Mouse (Mus musculus) neural tube, embryonic 11.5 days (tissue): ENCODE measurements around the gene Cntfr. TPM values are rescaled to one million over a fixed set of nuclear protein-coding genes. Genes with fewer than 3 reads are reported as not detected.

Source experiments
- ATAC-seq: fragments of 200-750 bp; cut with Nextera tagmentation; 2 replicates; pipeline ENCODE4 v1.8.0; 2017; ENCODE audit warnings: moderate number of reproducible peaks, mild to moderate bottlenecking, moderate TSS enrichment, moderate library complexity; ENCODE audit not compliant: insufficient read depth, low FRiP score, low TSS enrichment
- DNase-seq: peaks from one replicate; pipeline ENCODE4 v3.0.0-alpha.2; 2015; ENCODE audit warnings: low spot score
- H3K27ac ChIP-seq: fragments of 300-500 bp; sonication (generic); 2 replicates; pipeline ENCODE4 v1.5.1; 2014; ENCODE audit warnings: low read depth, mild to moderate bottlenecking, low read length
- H3K27me3 ChIP-seq: fragments of 300-500 bp; sonication (generic); 2 replicates; pipeline ENCODE4 v1.6.1; 2014; ENCODE audit warnings: mild to moderate bottlenecking, low read length, mixed read lengths; ENCODE audit not compliant: control insufficient read depth, insufficient read depth
- H3K36me3 ChIP-seq: fragments of 300-500 bp; sonication (generic); 2 replicates; pipeline ENCODE4 v1.6.1; 2014; ENCODE audit warnings: mild to moderate bottlenecking, low read length, moderate library complexity, mixed read lengths; ENCODE audit not compliant: control insufficient read depth, insufficient read depth
- H3K4me1 ChIP-seq: fragments of 300-500 bp; sonication (generic); 2 replicates; pipeline ENCODE4 v1.6.1; 2014; ENCODE audit warnings: low read length, mixed read lengths; ENCODE audit not compliant: control insufficient read depth, insufficient read depth
- H3K4me2 ChIP-seq: fragments of 300-500 bp; sonication (generic); 2 replicates; pipeline ENCODE4 v1.6.1; 2014; ENCODE audit warnings: low read depth, mild to moderate bottlenecking, moderate library complexity
- H3K4me3 ChIP-seq: fragments of 300-500 bp; sonication (generic); 2 replicates; pipeline ENCODE4 v1.5.1; 2014; ENCODE audit warnings: low read depth, low read length
- H3K9ac ChIP-seq: fragments of 300-500 bp; sonication (generic); 2 replicates; pipeline ENCODE4 v1.6.1; 2014; ENCODE audit warnings: mild to moderate bottlenecking, low read length
- H3K9me3 ChIP-seq: fragments of 300-500 bp; sonication (generic); 2 replicates; pipeline ENCODE4 v1.6.1; 2016; ENCODE audit warnings: low read length; ENCODE audit not compliant: control insufficient read depth
- WGBS: fragments of 180-500 bp; shearing (Covaris S2); extraction: QIAGEN DNeasy Blood & Tissue Kit; methylation state at CpG from one replicate; pipeline ENCODE4 v1.1.7; 2014; 5-methylcytosine and 5-hydroxymethylcytosine counted together
- polyA plus RNA-seq: library from polyadenylated mRNA; unstranded; fragments of >200 nt; fragmentation: Nextera tagmentation; extraction: Ambion mirVana; gene quantifications from 2 replicates; pipeline ENCODE4 v1.2.1, GENCODE M21; 2014

The Cntfr gene
- polyA plus RNA-seq, 1 experiment from 2014 or later = 44.2 TPM

GRCm38 (mm10) chr4:41610594-41610980 is 86.3 kb downstream of the Cntfr start:
- H3K9me3 ChIP-seq = no peaks in the 10 kb centered on the region
- no peak for DNase-seq
- no peak overlapping the region for H3K4me3 ChIP-seq
- H3K36me3 ChIP-seq = no peaks in the 10 kb centered on the region
- WGBS = 34% methylated on average over 6 of the region's 6 CpGs
- H3K4me2 ChIP-seq = no peak overlapping the region
- H3K4me1 ChIP-seq = 0 out of 2 replicates have a peak, but pooled peaks cover 8% of the 10 kb centered on the region
- no peaks in the 10 kb centered on the region for H3K27me3 ChIP-seq
- H3K9ac ChIP-seq = no peak overlapping the region
- ATAC-seq = no peak
- no peak overlapping the region for H3K27ac ChIP-seq

- Histone ChIP-seq H3K27me3 (no peaks in the 10 kb centered on the region), H3K27ac (no peak overlapping the region), H3K36me3 (no peaks in the 10 kb centered on the region), H3K4me2 (no peak overlapping the region), H3K9me3 (no peaks in the 10 kb centered on the region), H3K9ac (no peak overlapping the region), H3K4me3 (no peak overlapping the region), H3K4me1 (peaks cover 9% of the 10 kb centered on the region; the same call in 1 of the 2 replicates)
- DNase-seq (no peak), ATAC-seq (no peak)
- 83% methylated on average over 10 of the region's 10 CpGs for WGBS
Measured at GRCm38 (mm10) chr4:41609681-41610593, 87.0 kb downstream of the Cntfr start.

Other genes with a start within 250 kb of the Cntfr start
- gene Kif24, start 232.2 kb downstream of the Cntfr start, polyA plus RNA-seq = 8.5 and 9.2 TPM in 2 replicates
- gene Nudt2, start 231.9 kb downstream of the Cntfr start, polyA plus RNA-seq = 57.2 and 62.9 TPM in 2 replicates
- gene AI464131, start 194.0 kb downstream of the Cntfr start, polyA plus RNA-seq = 7.1 and 9.6 TPM in 2 replicates
- 2.5 and 3.4 TPM in 2 replicates for gene 1110017D15Rik, start 179.8 kb downstream of the Cntfr start, polyA plus RNA-seq
- gene Fam219a, start 127.6 kb downstream of the Cntfr start, polyA plus RNA-seq = 10.2 and 11.6 TPM in 2 replicates
- gene Dnaic1, start 127.3 kb downstream of the Cntfr start, polyA plus RNA-seq = 0.62 and 2.8 TPM in 2 replicates
- gene Enho, start 56.8 kb downstream of the Cntfr start, polyA plus RNA-seq = 36.9 and 43.3 TPM in 2 replicates
- gene Il11ra1, start 2.9 kb upstream of the Cntfr start, polyA plus RNA-seq = 65.9 and 82.1 TPM in 2 replicates
- gene Rpp25l, start 16.4 kb upstream of the Cntfr start, polyA plus RNA-seq = 80.4 and 81.2 TPM in 2 replicates
- 171 and 180 TPM in 2 replicates for gene Dctn3, start 26.1 kb upstream of the Cntfr start, polyA plus RNA-seq
- gene Arid3c, start 34.1 kb upstream of the Cntfr start, polyA plus RNA-seq = 1.2 and 2.0 TPM in 2 replicates
- 22.7 and 25.3 TPM in 2 replicates for gene Galt, start 58.1 kb upstream of the Cntfr start, polyA plus RNA-seq
- gene Sigmar1, start 59.1 kb upstream of the Cntfr start, polyA plus RNA-seq = 77.8 and 83.7 TPM in 2 replicates
- 64.8 and 69.6 TPM in 2 replicates for gene Ccl27a, start 77.2 kb upstream of the Cntfr start, polyA plus RNA-seq
- gene Gm21541, start 206.5 kb upstream of the Cntfr start, polyA plus RNA-seq = not detected in 2 replicates
- gene Gm20878, start 244.5 kb upstream of the Cntfr start, polyA plus RNA-seq = 1.6 and 2.1 TPM in 2 replicates